Mouse (Mus musculus): ENCODE measurements around the gene Fbxo22. TPM values are rescaled to one million over a fixed set of nuclear protein-coding genes. Genes with fewer than 3 reads are reported as not detected.

Gene Fbxo22
- 50.1 TPM for polyA plus RNA-seq (2017; shearing (Covaris generic))

DNA sequence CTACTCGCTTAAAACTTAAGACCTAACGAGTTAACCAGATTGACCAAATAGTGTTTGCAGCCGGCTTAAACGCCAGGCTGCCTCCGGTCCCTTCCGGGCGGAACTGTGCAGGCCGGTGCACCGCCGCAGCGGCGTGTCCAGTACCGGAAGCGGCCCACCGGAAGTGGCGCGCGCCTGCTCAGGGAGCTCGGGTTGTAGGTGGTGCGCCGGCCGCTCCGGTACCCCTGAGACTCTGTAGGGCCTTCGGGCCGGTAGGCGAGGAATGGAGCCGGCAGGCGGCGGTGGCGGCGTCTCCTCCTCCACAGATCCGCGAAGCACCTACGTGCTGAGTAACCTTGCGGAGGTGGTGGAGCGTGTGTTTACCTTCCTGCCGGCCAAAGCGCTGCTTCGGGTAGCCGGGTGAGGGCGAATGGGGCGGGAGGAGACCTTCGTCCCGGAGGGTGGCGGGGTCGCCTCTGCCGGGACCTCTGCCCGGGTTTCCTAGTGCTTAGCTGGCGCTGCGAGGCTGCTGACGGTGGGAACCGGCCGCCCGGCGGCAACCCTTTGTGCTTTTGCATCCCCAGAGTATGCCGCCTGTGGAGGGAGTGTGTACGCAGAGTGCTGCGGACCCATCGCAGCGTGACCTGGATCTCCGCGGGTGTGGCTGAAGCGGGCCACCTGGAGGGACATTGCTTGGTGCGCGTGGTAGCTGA is at the start of gene Fbxo22:
Gene Fbxo22 (plus strand): TSS at position 136 of the 692 bp plus-strand sequence.

Other genes starting within 250 kb of the Fbxo22 start
- not detected for gene Chrna5, start 228.0 kb upstream of the Fbxo22 start, polyA plus RNA-seq (2017; shearing (Covaris generic))
- gene Chrna3, start 182.4 kb upstream of the Fbxo22 start, polyA plus RNA-seq (2017; shearing (Covaris generic)), result not detected
- gene Chrnb4, start 160.1 kb upstream of the Fbxo22 start, polyA plus RNA-seq (2017; shearing (Covaris generic)), result 0.05 TPM
- gene Ube2q2, start 60.1 kb upstream of the Fbxo22 start, polyA plus RNA-seq (2017; shearing (Covaris generic)), result 50.3 TPM
- gene Nrg4, start 117.9 kb downstream of the Fbxo22 start, polyA plus RNA-seq (2017; shearing (Covaris generic)), result 2.2 TPM
- not detected for gene Tmem266, start 118.0 kb downstream of the Fbxo22 start, polyA plus RNA-seq (2017; shearing (Covaris generic))

All from CD4-positive, CD25-positive, alpha-beta regulatory T cell (primary cell).